Mouse (Mus musculus): ENCODE results near the gene Colca2.

Gene Colca2

GRCm38 (mm10) chr9:51271073-51271472 lies 7.3 kb downstream of the Colca2 start:
- DNase-seq = no peak

- no peak for DNase-seq
Measured at GRCm38 (mm10) chr9:51268852-51269251, 9.5 kb downstream of the Colca2 start.

GRCm38 (mm10) chr9:51258426-51258825 lies 19.9 kb downstream of the Colca2 start:
- no peak for DNase-seq

GRCm38 (mm10) chr9:51256780-51257502 lies 21.4 kb downstream of the Colca2 start:
- DNase-seq = no peak

- no peak for DNase-seq
Measured at GRCm38 (mm10) chr9:51238741-51239385, 39.5 kb downstream of the Colca2 start.

- no peak for DNase-seq
Measured at GRCm38 (mm10) chr9:51232163-51232562, 46.2 kb downstream of the Colca2 start.

- DNase-seq = no peak
Measured at GRCm38 (mm10) chr9:51230701-51231389, 47.5 kb downstream of the Colca2 start.

GRCm38 (mm10) chr9:51225636-51226166 lies 52.7 kb downstream of the Colca2 start:
- DNase-seq = no peak
